Mouse (Mus musculus): Measurements from ENCODE around the gene Taf5.
A peak's percentile ranks its signal among the peaks of the same experiment; 100 is the strongest.

The Taf5 gene

DNA sequence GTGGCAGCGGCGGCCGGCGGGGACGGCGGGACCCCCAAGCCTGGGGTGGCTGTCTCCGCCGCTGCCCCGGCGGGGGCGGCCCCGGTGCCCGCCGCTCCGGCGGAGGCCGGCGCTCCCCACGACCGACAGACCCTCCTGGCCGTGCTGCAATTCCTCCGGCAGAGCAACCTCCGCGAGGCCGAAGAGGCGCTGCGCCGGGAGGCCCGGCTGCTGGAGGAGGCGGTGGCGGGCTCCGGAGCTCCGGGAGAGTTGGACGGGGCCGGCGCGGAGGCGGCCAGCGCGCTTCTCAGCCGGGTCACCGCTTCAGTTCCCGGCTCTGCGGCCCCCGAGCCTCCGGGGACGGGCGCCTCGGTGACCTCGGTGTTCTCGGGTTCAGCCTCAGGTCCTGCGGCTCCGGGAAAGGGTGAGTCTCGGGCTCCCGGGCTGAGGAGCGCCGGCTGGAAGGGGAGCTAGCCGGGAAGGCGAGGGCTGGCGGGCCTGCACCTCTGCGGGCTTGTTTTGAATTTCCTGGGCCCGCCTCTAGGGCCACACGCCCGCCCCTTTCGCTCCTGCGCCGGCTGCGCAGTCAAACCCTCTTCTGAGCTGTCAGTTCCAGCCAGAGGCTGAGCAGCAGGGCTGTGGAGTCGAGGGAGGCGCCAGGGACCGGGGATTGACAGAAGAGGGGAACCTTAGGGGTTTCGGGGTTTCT lies 522 bp downstream of the Taf5 start:
- peak; percentile 85 to 88 for DNase-seq

DNA sequence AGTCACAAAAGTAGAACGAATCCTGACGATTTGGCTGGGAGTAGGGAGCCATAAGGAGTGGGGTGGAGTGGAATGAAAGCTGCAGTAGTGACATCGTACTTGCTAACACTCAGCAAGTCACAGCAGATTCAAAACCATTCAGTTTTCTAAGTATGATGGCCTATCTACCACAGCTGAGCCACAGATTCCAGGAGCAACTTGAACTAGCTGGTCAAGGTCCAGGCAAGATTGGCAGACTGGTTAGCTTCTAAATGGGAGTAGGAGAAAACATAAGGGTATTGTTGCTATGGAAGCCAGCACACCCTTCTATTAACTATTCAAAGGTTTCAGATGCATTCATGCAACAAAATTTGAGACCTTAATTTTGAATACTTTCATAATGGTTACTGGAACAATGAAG lies 20.7 kb downstream of the Taf5 start:
- peak; percentile 51 to 66 for DNase-seq

DNA sequence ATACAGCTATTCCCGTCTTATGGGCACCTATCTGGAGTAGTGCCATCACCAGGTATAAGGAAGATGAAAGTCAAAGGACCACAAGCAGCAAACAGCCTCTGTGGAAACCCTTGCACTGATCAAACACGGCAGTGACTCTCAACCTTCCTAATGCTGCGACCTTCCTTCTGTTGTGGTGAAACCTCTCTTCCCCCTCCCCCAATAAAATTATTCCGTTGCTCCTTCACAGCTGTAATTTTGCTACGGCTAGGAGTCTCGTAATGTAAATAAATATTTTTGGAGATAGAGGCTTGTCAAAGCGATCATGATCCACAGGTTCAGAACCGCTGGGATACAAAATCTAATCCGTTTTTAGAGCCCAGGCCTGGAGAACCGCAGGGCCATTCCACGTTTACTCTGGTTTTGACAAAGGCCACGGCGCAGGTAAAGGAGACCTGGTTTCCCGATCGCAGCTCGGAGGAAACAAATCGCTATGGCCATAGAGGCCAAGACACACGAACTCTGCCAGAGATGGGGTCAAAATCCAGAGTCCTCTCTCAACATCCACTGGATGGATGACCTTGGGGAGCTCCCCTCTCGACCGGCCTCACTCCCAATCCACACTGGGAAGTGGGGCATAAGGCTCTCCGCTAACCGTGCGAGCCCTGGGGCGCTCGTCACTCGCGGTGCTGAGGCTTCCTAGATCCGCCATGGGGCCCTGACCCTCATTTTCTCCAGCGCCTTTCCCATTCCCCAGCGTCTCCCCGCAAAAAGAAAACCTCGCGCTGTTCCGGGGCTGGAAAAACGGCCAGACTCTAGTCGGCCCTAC lies 22.4 kb downstream of the Taf5 start:
- DNase-seq, result peak; percentile 47

DNA sequence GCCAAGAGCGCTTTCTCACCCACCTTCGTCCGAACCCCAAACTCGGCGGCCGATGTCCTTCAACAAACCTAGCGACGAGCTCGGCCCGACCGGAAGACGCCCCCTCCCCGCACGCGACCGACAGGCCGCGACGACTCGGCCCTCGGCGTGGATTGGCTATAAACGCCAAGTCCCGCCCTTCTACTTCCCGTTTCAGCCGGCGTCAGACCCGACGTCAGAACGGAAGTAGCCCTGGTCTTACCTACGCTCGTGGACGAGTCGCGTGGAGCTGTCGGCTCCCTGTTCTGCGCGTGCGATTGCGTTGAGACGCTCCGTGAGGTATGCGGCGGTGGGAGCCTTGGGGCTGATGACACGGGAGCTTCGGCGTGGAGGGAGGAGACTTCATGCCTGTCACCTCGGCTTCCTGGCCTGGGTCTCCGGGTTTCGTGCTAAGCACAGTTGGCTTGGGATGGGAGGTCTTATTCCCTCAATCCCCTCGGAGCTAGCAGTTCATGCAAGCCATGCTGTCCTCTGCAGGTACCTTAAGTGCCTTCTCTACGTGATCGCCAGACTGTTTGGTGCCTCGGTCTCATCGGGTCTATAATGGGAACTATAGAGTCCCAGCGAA lies 23.1 kb downstream of the Taf5 start, which contains the start of the genes Usmg5 and Pdcd11:
Gene Usmg5, minus strand, starts transcription at position 98 of the 607 bp plus-strand sequence.
Gene Pdcd11, plus strand, starts transcription at position 219 of the 607 bp plus-strand sequence.
- DNase-seq, result peak; percentile 95 to 96

DNA sequence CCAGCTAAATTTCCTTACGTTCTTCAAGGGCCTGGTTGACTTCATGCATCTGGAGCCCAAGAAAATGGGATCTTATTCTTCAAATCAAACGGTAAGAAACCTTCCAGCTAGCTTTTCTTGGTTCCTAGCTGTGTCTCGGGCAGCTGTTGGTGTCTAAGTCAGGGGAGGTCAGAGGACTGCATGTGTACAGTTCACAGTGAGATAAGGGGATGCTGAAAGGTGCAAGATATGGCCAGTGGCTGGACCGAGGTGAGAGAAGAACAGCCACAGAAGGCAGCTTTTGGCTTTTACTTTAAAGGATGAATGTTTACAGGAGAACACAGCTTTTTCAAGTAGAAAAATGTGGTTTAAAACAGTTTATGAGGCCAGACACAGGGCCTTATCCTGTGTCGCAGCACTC lies 33.5 kb downstream of the Taf5 start:
- DNase-seq, result no peak

DNA sequence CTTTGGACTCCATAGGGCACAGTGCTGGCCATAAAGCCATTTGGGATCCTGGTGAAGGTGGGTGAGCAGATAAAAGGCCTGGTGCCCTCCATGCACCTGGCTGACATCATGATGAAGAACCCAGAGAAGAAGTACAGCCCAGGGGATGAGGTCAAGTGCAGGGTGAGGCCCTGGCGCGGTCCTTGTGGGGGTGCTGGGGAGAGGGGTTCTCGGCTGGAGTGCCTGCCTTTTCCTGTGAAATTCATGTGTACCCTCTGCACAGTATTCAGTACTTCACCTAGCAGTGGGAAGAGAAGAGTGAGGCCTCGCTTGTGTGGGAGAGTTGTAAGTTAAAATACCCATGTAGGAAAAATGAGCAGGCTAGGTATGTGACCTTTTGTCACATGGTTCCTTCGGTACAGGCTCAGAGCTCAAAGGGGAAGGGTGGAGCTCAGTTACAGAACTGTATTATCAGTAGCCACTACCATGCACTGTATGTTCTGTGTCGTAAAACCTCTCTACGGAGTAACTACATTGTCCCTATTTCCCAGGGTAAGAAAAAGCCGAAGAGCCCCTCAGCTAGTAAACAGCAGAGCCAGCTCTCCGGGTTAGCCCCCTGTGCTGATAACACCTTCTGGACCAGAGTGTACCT lies 37.2 kb downstream of the Taf5 start:
- no peak for DNase-seq

DNA sequence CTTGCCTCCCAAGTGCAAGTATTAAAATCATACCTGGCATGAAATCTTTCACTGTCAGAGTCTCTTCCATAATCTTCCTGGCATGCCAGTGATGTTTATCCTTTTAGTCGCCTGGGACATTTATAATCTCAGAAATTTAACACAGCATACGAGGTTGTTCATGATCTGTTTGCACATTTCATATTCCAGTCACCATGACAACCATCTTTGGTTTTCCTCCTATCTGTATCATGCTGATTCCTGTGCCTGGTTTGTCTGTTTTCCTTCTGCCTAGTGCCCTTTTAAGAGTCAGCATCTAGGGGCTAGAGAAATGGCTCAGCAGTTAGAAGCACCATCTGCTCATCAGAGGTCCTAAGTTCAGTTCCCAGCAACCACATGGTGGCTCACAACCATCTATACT lies 51.1 kb downstream of the Taf5 start:
- no peak for DNase-seq

DNA sequence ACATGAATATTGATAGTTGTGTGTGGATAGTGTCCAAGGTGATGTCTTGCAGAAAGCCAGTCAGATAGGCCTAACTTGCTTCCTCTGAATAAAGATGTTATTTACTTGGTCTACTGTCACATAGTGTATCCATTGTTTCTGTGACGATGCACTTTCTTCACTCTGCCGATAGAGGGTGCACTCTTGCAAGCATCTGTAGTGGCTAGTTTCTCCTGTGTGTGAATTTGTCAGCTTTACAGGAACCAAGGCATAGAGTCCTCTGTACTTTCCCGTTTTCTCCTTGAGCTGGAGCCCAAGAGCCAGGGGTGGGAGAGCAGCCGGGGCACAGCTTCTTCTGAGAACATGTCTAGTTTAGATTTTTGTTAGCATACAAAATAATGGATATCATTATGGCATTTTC lies 53.5 kb downstream of the Taf5 start:
- no peak for DNase-seq

DNA sequence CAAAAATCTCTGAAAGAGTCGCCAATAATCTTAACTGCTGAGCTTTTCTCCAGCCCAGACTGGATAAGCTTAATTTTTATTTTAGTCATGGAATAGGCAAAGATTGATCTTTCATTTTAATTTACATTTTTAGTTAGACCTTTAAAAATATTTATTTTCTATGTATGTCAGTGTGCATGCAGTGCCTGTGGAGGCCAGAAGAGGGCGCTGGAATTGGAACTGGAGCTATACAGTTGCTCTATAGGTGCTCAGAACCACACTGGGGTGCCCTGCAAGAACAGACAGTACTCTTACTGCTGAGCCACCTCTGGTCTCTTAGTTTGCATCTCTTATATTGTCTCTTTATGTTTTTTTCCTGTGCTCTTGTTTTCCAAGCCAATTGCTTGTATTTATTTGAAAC lies 55.3 kb downstream of the Taf5 start:
- peak in 1 of 2 experiments; percentile 19 for DNase-seq

DNA sequence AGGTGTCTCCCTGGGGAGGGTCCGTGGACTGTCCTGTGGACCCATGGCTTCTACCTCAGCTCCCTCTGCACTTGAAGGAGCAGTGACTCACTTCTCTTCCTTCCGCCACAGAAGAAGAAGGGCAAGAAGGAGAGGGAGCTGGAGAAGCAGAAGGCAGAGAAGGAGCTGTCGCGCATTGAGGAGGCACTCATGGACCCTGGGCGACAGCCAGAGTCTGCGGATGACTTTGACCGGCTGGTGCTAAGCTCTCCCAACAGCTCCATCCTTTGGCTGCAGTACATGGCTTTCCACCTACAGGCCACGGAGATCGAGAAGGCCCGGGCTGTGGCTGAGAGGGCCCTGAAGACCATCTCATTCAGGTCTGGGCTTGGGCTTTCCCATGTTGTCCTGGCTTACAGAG lies 60.6 kb downstream of the Taf5 start:
- no peak for DNase-seq

DNA sequence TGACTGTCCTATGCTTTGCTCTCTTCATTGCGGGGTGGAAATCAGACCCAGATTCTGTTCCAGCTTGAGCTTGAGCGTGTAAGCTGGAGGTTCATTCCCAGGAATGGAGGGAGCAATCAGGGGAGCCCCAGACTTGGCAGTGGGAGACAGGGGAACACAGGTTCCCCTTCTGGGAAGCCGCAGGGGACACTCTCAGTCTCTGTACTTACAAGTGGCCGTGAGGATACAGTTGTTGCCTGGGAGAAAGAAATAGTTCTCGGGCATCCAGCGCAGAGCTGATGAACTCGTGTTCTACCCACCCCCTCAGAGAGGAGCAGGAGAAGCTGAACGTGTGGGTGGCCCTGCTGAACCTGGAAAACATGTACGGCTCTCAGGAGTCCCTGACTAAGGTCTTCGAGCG lies 61.3 kb downstream of the Taf5 start:
- no peak for DNase-seq

DNA sequence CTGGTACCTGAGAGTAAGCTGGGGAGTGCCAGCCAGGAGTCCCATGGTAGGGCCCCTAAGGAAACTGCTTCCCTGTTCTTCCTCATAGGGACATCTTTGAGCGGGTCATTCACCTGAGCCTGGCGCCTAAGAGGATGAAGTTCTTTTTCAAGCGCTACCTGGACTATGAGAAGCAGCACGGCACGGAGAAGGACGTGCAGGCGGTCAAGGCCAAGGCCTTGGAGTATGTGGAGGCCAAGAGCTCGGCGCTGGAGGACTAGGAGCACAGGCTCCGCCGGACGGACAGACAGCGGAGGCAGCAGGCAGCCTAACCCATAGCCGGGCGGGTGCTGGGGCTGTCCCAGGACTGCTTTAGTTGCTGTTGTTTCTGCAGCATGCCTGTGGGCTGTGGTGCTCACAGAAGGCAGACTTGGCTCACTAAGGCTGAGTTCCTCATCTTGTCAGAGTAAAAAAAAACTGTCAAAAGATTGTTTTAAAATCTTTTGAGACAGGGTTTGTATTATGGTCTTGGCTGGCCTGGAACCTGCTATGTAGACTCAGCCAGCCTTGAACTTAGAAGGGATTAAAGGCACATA lies 63.1 kb downstream of the Taf5 start:
- no peak for DNase-seq
